Mouse (Mus musculus): ENCODE measurements at regions not wholly inside any gene's neighbourhood (a gene's known extent, or its start where the extent isn't known, plus 50 kb on each side); places are given as distances from the start of the nearest gene placed in this dataset.

DNA sequence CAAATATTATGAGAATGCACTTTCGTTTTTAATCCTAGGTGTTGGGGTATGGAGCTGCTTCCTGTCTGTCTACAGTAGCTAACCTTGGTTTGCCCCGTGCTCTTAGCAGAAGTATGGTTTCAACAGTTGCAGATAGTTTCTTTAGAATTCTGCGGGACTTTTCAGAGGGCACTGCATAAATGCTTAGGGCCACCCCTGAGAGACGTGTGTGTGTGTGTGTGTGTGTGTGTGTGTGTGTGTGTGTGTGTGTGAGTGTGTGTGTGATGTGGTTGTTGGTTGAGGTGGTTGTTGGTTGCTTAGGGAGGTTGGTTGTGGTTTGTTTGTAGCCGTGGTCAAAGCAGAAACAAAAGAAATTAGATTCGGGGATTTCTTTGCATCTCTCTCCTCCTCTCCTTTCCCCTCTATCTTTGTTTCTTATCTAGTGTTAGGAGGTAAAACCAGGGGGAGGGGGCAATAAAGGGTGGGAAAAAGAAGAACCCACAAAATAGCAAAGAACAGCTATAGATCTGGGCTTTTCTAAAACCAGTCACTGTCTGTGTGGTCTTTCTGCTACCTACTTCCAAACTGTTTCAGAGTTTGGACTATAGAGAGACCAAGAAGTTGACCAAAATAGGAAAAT lies 118.7 kb upstream of the Lemd2 start:
- no peak for DNase-seq (ENCODE audit: extremely low spot score in 1 of 2, low spot score in 1 of 2)

DNA sequence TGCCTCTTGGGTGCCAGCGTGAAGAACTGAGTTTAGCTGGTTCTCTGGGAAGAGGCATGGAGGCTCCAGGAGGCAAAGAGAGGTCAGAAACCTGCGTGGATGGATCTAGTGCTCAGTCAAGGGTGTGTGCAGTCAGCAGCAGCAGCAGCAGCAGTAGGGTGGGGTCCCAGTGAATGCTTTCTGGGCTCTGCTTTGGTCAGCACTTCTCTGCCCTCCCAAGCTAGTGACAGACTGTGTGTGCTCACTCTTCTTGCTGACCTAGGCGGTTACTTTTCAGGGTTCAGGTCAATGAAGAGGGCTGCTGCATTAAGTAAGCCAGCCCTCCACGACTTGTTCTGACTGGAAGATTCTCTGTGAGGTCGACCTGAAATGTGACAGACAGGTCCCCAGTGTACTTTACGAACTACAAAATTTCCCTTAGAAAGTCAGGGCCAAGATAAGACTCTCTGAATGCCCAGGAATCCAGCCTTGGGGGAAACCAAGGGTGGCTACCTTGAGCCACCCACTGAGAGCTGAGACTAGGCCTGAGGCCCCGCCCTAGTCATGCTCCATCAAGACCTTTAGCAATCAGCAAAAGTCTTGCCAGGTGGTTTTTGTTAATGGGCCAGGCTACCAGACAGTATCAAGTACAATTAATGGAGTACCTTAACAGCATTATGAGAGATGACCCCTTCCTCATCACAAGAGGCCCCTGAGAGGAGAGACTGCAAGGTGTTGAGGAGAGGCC lies 114.9 kb upstream of the Lemd2 start:
- DNase-seq (ENCODE audit: extremely low spot score in 1 of 2, low spot score in 1 of 2), result no peak

DNA sequence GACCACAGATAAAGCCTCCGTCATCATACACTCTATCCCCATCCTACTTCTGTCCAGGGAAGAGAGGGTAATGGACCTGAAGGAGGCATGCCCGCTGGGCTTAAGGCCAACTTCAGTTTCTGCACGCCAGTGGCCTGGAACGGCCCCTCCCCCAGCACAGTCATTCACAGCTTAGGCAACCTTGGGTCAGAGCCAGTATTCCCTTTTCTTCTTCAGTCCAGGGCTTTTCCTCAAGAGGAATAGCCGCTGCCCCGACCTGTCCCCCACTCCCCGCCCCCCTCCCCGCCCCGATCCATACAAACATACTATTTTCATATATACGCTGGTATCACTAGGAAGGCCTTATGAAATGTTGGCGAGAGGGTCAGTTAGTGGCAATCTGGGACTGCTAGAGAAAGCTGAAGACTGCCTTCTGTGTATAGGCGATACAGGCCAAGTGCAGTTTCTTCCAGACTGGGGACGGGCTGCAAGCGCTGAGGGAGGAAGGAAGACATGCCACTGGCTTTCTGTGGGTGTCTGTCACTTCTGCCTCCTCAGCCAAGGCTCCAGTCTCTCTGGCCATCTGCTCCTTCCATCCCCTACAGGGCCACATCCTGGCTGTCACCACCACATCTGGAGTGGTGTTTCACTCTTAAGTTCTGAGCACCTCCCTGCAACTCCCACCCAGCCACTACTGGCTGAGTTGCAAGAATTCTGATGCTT lies 113.5 kb upstream of the Lemd2 start:
- peak in 1 of 2 experiments; percentile 70 for DNase-seq (ENCODE audit: extremely low spot score in 1 of 2, low spot score in 1 of 2)

DNA sequence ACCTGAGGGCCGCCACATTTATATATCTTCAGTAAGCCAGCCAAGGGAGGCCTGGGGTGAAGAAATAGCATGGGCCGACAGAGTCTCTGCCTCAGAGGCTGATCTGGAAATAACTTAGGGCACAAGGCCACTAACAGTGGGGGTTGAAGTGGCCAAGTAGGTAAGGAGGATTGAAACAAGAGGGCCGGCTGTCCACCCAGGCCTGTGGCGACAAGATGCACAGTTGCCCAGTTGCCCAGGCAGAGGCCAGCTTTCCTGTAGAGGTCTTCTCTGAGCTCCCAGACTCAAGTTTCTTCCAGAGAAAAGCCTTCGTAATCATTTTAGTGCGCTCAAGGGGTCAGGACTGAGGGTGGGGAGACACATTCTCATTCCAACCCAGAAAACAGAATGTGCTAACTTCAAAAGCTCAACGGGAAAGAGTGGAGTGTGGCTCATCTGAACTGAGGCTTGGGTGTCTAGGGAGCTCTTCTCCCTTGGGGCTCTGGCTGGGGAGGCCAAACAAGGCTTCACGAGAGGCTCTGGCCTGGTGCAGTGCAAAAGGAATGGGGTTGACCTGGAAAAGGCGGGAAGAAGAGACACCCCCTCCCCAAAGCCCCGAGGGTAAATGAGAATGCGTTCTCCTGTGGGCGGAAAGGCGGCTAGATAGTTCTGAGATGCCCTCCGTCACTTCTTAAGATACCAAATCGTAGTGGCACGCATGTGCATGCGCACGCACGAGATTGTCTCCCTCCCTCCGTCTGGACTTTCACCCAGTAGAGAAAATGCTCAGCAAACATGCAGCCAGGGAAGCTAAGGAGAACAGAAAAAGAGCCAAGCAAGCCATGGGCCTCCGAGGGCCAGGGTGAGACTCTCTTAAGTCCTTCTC lies 112.7 kb upstream of the Lemd2 start:
- DNase-seq (ENCODE audit: extremely low spot score in 1 of 2, low spot score in 1 of 2), result no peak

DNA sequence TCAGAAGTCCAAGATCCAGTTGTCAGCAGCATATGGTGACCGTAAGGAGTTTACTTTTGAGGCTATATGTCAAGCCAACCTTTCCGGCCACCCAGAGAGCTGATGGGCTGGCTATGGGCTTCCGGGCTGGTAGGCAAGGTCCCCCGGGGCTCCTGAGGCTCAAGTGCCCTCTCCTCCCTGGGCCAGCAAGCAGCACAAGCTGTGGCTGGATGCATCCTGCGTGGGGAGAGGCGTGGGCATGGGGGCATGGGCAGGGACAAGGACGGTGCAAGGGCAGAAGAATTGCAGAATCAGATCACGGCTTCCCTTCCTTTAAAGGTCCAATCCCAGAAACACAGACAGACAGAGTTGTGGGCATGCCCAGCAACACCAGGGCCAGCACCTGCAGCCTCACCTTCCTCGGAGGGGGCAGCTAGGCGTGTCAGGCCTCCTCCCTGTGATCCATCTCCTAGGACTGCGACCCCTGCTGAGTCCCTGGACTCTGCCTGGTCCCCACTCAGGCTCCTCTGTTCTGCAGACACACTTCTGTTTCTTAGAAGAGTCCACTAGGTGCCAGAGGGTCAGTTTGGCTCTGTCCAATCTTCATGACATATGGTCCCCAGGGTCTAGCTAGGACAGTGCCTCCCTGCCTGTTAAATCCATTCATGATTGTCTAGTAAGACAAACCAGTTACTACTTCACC lies 111.8 kb upstream of the Lemd2 start:
- no peak for DNase-seq (ENCODE audit: extremely low spot score in 1 of 2, low spot score in 1 of 2)

DNA sequence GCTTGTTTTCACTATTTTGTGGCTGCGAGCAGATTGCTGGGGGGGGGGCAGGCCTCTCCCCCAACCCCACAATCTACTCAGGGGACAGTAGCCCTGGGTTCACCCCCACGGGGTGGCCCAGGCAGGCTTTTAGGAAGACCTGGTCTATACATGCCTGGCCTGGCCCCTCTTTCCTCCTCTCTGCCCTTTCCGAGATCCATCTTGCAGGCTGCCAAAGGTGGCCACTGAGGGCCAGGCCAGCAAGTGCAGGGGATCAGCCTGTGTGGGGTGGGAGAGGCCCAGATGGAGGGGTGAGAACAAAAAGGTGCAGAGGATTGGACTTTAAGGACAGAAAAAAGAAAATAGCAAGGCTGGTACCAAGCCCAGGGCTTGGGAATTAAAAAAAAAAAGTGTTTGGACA lies 111.2 kb upstream of the Lemd2 start:
- DNase-seq (ENCODE audit: extremely low spot score in 1 of 2, low spot score in 1 of 2), result no peak

DNA sequence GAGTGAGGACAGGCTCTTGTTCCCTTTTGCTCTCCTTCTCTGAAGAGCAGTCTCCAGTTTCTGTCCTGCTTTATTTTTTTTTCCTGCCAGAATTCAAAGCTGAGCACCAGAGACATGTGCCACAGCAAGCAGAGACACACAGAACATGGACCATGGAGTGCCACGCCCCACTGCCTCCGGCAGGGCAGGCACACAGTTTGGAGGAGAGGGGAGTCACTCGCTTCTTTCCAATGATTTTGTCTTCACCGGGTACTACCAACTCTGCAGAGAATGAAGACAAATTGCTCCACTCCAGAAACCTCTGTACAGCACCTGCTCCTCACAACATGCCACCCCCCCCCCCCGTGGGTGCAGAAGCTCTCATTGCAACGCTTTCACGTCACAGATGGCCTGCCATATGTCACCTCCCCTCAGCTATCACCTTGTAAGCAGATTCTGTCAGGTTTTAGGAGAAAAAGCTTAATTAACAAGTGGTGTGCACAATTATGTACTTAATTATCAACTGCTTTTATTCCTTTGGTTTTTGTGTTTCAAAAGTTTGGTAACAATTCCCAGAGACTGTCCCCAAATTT lies 110.6 kb upstream of the Lemd2 start:
- peak in 1 of 2 experiments; percentile 35 for DNase-seq (ENCODE audit: extremely low spot score in 1 of 2, low spot score in 1 of 2)

DNA sequence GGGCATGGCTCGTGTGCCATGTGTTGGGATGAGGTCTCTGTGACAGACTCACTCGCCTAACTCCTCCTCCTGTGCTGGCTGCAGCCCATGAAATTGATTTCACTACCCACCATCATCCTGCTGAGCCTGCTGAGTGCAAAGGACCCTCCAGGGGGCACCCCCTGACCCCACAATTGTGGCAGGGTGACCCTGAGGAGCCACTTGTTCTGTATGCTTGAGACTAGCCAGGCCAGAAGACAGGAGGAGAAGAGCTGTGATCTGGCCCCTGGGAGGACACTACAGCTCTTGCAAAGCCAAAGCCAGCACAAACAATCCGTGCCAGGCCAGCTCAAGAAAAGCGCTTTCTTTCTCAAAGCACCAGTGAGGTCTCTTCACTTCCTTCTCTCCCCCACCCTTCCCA lies 104.7 kb upstream of the Lemd2 start:
- DNase-seq (ENCODE audit: extremely low spot score in 1 of 2, low spot score in 1 of 2), result no peak

DNA sequence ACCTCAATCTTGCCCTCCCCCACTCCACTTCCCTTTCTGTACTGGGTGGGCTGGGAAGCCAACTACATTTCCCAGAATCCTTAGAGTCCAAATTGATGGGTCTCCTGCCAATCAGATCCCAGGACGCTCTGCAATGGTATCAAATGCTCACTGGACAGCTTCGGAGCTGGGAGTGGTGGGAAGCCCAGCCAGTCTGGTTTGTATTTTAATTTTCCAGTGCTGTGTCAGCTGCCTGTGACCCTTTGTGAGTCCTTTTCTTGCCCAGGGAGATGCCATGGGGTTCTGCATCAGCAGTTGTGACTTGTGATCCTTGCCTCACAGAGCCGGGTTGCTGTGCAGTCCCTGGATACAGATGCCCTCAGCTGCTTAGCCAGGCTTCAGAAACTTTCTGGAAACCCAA lies 100.6 kb upstream of the Lemd2 start:
- no peak for DNase-seq (ENCODE audit: extremely low spot score in 1 of 2, low spot score in 1 of 2)

DNA sequence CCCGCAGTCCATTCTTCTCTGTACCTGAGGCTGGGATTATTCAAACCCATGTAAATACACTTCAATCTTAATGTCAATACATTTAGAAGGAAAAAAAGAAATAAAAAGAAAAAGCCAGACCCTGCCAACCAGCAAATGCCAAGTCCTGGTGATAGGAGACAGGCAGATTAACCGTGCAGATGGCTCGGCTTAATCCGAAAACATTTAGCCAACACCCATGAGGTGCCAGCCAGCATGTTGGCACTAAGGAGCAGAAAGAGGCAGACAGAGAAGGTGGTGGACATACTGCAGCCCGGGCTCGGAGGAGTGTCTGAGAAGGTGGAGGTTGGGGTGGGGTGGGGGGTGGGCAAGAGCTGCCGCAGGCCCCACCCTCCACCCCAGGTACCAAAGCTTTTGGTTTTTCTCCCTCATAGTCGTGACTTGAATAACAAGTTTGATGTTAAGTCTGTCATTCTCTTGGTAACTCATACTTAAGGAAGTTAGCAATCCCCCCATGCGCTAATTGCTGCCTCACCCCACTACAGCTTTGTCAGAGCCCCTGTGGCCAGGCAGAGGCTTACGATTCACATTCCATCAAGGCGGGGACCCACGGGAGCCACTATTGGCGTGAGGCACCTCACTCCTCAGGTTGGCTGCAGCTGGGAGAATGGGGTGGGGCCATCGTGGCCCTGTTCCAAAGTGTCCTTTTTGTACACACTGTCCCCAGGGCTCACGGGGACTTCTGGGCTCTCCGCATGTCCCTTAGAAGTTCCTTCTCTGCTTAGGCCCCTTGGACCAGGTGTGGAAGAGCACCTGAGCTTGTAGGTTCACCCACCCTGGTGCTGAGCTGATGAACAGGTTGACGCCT lies 99.6 kb upstream of the Lemd2 start:
- DNase-seq (ENCODE audit: extremely low spot score in 1 of 2, low spot score in 1 of 2), result no peak

DNA sequence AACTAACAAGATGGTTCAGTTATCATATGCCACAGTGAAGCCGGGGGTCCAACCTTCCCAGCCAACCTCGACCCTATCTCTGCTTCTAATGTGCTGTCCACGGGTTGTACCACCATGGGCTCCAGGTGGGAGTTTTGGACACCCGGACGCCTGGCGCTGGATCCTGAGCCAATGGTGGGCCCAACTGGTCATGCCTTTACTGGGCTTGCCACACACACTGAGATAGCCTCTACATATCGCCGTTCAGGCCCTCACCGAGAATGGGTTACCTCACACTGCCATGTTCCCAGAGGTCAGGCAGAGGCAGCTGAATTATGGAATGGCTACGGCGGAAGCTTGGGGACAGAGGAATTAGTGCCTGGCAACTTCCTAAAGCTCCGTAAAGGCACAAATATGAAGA lies 98.8 kb upstream of the Lemd2 start:
- DNase-seq (ENCODE audit: extremely low spot score in 1 of 2, low spot score in 1 of 2), result no peak

DNA sequence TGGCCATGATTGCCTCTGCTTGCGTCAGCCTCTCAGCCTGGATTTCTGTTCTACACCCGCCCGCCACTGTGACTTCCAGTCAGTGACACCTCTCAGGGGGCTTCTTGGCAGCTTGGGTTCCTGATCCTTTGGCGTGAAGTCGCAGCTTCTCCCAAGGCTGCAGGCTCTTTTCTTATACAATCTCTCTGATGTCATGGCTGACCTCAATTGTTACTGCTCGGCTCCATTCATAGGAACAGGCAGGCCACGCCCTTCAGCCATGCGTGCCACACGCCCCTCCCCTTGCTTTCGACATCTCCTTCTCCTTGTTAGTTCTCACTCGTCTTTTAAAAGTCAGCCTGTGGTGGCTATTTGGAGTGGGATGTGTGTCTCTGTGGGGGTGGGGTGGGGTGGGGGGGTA lies 97.1 kb upstream of the Lemd2 start:
- no peak for DNase-seq (ENCODE audit: extremely low spot score in 1 of 2, low spot score in 1 of 2)

DNA sequence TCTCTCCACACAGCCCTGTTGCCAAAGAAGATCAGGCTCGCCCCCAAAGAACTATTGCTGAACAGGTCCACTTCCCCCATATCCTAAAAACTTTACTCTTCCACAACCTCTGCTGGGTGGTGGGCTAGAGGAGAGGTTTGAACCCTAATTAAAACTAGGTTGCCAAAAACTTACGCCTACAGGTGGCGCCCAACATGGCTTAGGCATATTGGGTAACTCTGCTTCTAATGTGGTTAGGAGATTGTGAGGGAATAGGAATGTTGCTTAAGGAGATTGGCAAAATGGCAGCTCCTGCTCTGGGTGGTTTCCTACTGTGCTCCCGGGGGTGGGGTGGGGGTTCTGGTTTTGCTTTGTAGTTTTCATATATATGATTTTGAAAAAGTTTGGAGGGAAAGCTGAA lies 95.0 kb upstream of the Lemd2 start:
- no peak for DNase-seq (ENCODE audit: extremely low spot score in 1 of 2, low spot score in 1 of 2)

DNA sequence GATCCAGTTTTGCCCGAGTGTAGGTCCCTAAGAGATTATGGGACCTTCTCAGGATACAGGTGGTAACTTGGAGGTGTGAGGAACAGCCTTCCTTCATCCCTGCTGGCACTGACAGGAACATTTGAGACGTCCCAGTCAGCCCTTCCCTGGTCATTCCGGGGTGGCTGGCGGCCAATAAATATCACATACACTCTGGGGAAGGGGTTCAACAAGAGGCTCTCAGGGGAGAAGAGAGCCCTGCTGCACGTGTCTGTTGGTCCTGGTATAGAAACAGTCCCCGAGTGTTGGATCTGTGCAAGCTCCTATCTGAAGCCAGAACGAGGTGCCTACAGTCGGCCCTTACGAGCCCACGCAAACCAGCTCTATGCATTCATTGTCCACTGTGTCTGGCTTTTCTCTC lies 94.1 kb upstream of the Lemd2 start:
- no peak for DNase-seq (ENCODE audit: extremely low spot score in 1 of 2, low spot score in 1 of 2)

DNA sequence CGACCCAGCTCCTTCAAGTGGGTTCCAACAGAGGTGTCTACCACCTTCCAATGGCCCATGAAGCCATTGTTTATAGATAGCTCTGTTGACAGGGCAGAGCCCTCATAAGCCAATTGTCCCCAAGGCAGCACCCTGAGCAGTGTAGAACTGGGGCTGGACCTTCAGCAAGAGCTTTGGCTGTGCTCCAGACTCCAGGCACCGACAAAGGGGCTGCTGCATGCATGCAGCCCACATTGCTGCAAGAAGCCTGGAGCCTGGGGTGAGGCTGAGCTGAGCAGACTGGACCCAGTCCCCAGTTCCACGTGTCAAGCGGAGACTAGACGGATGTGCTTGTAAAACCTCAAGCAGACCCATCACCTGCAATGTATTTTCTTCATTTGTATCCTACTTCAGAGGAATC lies 91.9 kb upstream of the Lemd2 start:
- no peak for DNase-seq (ENCODE audit: extremely low spot score in 1 of 2, low spot score in 1 of 2)

DNA sequence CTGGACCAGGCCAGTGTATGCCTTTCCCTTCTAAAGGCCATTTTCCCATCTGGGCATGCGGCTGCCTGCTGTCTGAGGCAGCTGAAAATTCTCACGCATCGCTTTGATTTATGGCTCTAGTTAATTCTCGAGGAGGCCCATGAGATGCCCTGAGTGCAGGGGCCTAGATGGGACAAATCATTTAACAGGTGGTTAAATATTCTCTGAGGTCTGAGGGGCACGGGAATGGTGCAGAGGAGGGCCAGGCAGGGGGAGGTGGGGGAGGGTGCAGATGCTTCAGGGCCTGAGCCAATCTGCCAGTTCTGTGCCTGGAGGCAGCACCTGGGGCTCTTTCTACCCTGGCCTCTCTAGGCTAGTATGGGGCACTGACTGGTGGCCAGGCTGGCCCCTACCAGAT lies 89.9 kb upstream of the Lemd2 start:
- DNase-seq (ENCODE audit: extremely low spot score in 1 of 2, low spot score in 1 of 2), result no peak

DNA sequence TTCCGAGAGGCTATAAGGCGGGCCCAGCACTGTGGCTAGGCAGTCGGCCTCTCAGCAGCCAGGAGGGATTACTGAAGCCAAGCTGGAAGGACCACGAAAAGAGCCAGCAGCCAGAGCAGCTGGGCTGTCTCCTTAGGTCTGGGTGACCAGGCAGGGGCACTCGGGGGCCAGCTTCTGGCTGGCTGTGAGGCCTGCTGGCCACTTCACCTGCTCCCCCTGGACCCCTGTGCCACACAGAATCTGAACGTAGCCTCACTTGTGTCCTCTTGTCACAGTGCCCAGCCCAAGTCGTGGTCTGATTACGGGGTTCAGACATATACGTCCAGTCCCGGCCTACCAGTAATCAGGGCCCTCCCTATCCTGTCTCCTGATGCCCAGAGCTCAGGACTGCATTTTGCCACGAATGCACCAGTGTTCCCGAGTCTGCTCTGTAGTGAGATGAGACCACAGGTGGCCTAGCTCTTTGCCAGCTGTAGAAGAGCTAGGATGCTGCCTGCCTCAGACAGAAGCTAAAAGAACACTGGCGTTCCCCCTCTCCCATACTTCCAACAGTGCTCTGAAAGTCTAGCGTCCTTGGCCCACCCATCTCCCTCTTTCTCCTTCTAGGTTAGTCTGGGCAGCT lies 89.4 kb upstream of the Lemd2 start:
- no peak for DNase-seq (ENCODE audit: extremely low spot score in 1 of 2, low spot score in 1 of 2)

DNA sequence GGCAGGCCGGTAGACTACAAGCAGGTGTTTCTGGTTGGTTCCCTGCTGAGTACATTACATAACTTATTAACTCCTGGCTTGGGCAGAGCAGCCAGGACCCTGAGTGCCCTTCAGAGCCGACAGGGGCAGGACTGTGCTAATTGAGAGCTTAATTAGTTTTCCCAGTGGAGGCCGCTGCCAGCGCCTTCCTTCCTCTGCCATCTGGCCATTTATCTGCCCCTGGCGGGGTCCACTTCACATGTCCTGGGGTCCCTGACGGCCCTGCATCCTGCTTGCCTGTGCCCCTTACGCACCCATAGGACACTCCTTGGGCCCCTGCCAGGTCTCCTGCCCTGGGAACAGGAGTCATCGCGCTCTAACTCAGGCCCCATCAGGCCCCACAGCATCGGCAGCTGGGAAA lies 87.4 kb upstream of the Lemd2 start:
- no peak for DNase-seq (ENCODE audit: extremely low spot score in 1 of 2, low spot score in 1 of 2)

DNA sequence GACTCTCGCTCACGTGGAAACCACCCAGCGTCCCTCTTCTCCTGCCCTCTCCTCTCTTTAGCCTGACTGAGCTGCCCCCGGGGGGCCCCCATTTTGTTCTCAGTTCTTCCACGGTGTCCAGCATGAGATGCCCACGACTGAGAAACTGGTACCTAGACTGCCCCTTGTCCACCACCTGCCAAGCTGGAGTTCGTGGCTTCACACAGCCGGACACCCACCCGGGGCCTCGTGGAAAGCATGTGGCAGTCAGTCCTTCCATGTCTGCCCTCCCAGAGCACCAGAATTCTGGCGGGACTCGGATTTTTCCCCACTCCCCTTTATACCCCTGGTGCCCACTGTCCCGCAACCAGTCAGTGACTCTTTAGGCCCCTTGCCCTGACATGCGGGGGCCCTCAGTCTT lies 86.9 kb upstream of the Lemd2 start:
- no peak for DNase-seq (ENCODE audit: extremely low spot score in 1 of 2, low spot score in 1 of 2)

Data from frontal cortex, adult 2 months (tissue).